Mouse (Mus musculus) myocyte (in vitro differentiated cells): Measurements from ENCODE around the gene Sdccag8. TPM values are rescaled to one million over a fixed set of nuclear protein-coding genes. Genes with fewer than 3 reads are reported as not detected.

ENCODE experiments used
- H3K27me3 ChIP-seq: one replicate; pipeline ENCODE4 v1.6.1; 2011; ENCODE audit not compliant: control insufficient read depth, insufficient read depth, insufficient read length
- H3K36me3 ChIP-seq: one replicate; pipeline ENCODE4 v1.6.1; 2011; ENCODE audit not compliant: control insufficient read depth, insufficient read depth
- H3K4me2 ChIP-seq: one replicate; pipeline ENCODE4 v1.6.1; 2011; ENCODE audit warnings: low read depth, control low read depth
- H3K4me3 ChIP-seq: one replicate; pipeline ENCODE4 v1.5.1; 2011; ENCODE audit warnings: mild to moderate bottlenecking, control low read depth, moderate library complexity
- H3K79me2 ChIP-seq: one replicate; pipeline ENCODE4 v1.6.1; 2011; ENCODE audit not compliant: control insufficient read depth, insufficient read depth
- H3ac ChIP-seq: one replicate; pipeline ENCODE4 v1.6.1; 2011; ENCODE audit not compliant: control insufficient read depth, insufficient read length
- CEBPB ChIP-seq: IDR thresholded peaks from 2 replicates; pipeline ENCODE4 v1.6.1; 2011; ENCODE audit warnings: mild to moderate bottlenecking, moderate library complexity; ENCODE audit not compliant: poor library complexity, insufficient read depth, severe bottlenecking
- E2F4 ChIP-seq: IDR thresholded peaks from one replicate; pipeline ENCODE4 v1.6.1; 2011; ENCODE audit warnings: mild to moderate bottlenecking, control low read depth, moderate library complexity; ENCODE audit not compliant: insufficient read depth
- MAX ChIP-seq: IDR thresholded peaks from one replicate; pipeline ENCODE4 v1.6.1; 2011; ENCODE audit warnings: low read depth, mild to moderate bottlenecking, control low read depth
- MYOD1 ChIP-seq, 3 experiments: IDR thresholded peaks; one replicate each; pipeline ENCODE4 v1.6.1; 2011; ENCODE audit warnings: control low read depth in 2 of 3, low read depth in 2 of 3, mild to moderate bottlenecking in 2 of 3, moderate library complexity in 1 of 3; ENCODE audit not compliant: insufficient read length in 2 of 3, control insufficient read depth in 1 of 3
- MYOG ChIP-seq, 3 experiments: IDR thresholded peaks; one replicate each; pipeline ENCODE4 v1.6.1; 2011; ENCODE audit warnings: control low read depth in 2 of 3, low read depth in 2 of 3, mild to moderate bottlenecking in 2 of 3; ENCODE audit not compliant: insufficient read length in 2 of 3, control insufficient read depth in 1 of 3, insufficient read depth in 1 of 3
- POLR2A ChIP-seq: IDR thresholded peaks from one replicate; pipeline ENCODE4 v1.6.1; 2011; ENCODE audit warnings: low read depth, mild to moderate bottlenecking, control low read depth, moderate library complexity; ENCODE audit not compliant: insufficient read length
- POLR2AphosphoS2 ChIP-seq: IDR thresholded peaks from one replicate; pipeline ENCODE4 v1.6.1; 2011; ENCODE audit warnings: low read depth, control low read depth; ENCODE audit not compliant: insufficient read length
- REST ChIP-seq: IDR thresholded peaks from one replicate; pipeline ENCODE4 v1.6.1; 2011; ENCODE audit warnings: mild to moderate bottlenecking, control low read depth, moderate library complexity; ENCODE audit not compliant: insufficient read depth, insufficient read length
- SRF ChIP-seq: IDR thresholded peaks from one replicate; pipeline ENCODE4 v1.6.1; 2011; ENCODE audit warnings: low read depth; ENCODE audit not compliant: control insufficient read depth, insufficient read length
- TCF12 ChIP-seq: IDR thresholded peaks from one replicate; pipeline ENCODE4 v1.6.1; 2011; ENCODE audit warnings: mild to moderate bottlenecking, control low read depth; ENCODE audit not compliant: poor library complexity, insufficient read depth, severe bottlenecking
- TCF3 ChIP-seq: IDR thresholded peaks from one replicate; pipeline ENCODE4 v1.6.1; 2011; ENCODE audit warnings: low read depth, control low read depth; ENCODE audit not compliant: insufficient read length
- USF1 ChIP-seq: IDR thresholded peaks from one replicate; pipeline ENCODE4 v1.6.1; 2011; ENCODE audit warnings: low read depth, mild to moderate bottlenecking, control low read depth, moderate library complexity
- polyA plus RNA-seq: library from polyadenylated mRNA; unstranded; fragments of >200 nt; fragmentation: generic; extraction: Trizol; gene quantifications from one replicate; pipeline ENCODE4 v1.2.1, GENCODE M21; 2012; ENCODE audit warnings: missing spikeins

Sdccag8 gene
- polyA plus RNA-seq, 1 experiment: 8.4 TPM

- Histone ChIP-seq H3ac (no peak overlapping the region), H3K36me3 (peaks cover 5% of the 10 kb centered on the region), H3K4me2 (no peak overlapping the region), H3K27me3 (no peaks in the 10 kb centered on the region), H3K4me3 (no peak overlapping the region), H3K79me2 (no peaks in the 10 kb centered on the region)
- TF ChIP-seq SRF: no peak
- TF ChIP-seq USF1: no peak
- TF ChIP-seq MYOD1 (IDR thresholded peaks at IDR 0.05; ENCODE audit: control insufficient read depth in 1 of 3, insufficient read length in 2 of 3, low read depth in 2 of 3): no peak
- no peak for TF ChIP-seq REST
- no peak for TF ChIP-seq TCF3
- TF ChIP-seq E2F4: no peak
- TF ChIP-seq MAX: no peak
- no peak for TF ChIP-seq POLR2AphosphoS2
- no peak for TF ChIP-seq POLR2A
- TF ChIP-seq TCF12: no peak
- no peak for TF ChIP-seq CEBPB
- TF ChIP-seq MYOG (IDR thresholded peaks at IDR 0.05; ENCODE audit: control insufficient read depth in 1 of 3, insufficient read depth in 1 of 3, insufficient read length in 2 of 3, low read depth in 2 of 3): no peak
Observed at GRCm38 (mm10) chr1:176951836-176952235, 137.4 kb downstream of the Sdccag8 start.

DNA sequence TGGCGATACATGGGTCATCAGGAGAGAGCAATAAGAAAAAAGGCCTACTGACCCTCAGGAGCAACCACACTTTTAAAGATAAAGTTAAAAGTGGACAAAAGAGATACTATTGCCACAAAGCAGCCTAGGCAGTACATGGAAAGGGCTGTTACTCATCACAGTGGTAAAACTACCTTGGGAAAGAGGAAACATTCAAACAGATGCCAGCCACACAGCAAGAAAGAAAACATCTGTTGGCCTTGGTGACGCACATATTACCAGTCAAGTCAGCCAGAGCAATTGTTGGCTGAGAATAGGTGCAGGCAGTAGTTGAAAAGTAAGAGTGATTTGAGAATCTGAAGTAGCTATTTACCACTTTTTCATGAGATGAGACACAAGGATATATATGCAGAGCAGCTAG is 143.9 kb downstream of the Sdccag8 start:
- H3K79me2 ChIP-seq: no peaks in the 10 kb centered on the region
- H3K27me3 ChIP-seq: no peaks in the 10 kb centered on the region
- H3K4me2 ChIP-seq: no peak overlapping the region
- H3ac ChIP-seq: no peak overlapping the region
- no peaks in the 10 kb centered on the region for H3K36me3 ChIP-seq
- no peak overlapping the region for H3K4me3 ChIP-seq
- no peak for TF ChIP-seq REST
- no peak for TF ChIP-seq MYOG (IDR thresholded peaks at IDR 0.05; ENCODE audit: control insufficient read depth in 1 of 3, insufficient read depth in 1 of 3, insufficient read length in 2 of 3, low read depth in 2 of 3)
- TF ChIP-seq USF1: no peak
- TF ChIP-seq MAX: no peak
- TF ChIP-seq TCF3: no peak
- TF ChIP-seq POLR2A: no peak
- no peak for TF ChIP-seq CEBPB
- TF ChIP-seq SRF: no peak
- TF ChIP-seq POLR2AphosphoS2: no peak
- no peak for TF ChIP-seq TCF12
- TF ChIP-seq E2F4: no peak

DNA sequence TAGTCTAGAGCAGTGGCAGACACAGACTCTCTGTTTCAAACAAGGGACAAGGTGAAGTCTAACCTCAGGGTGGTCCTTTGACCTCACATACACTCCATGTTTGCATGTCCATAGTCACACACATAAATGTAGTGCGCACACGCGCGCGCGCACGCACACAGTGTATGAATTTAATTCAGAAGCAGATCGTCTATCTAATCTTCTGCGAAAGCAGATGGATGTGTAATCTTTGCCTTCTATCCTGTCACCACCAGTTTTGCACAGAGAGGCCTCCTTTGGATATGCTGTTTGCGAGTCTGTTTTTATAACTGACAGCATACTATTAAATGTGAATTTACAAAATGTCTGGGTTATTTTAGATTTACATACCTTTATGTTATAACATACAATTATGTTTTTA is 147.3 kb downstream of the Sdccag8 start:
- H3K4me2 ChIP-seq: no peak overlapping the region

DNA sequence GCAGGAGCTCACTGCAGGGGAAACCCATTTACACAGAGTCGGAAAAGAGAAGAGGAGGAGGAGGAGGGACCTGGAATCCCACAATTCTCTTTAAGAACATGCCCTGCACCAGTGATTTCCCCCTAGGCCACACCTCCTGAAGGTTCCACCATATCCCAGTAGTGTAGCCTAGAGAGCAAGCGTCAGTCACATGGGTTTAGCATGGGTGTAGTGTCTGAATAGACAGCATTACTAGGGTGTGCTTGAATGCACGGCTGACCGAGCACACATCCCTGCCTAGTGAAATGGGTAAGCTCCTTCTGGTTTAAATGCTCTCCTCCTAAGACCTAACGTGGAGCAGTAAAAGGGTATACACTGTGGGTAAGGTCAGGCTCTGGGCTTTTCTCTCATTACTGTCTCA is 148.4 kb downstream of the Sdccag8 start:
- Histone ChIP-seq H3K4me2 (no peak overlapping the region), H3K36me3 (no peaks in the 10 kb centered on the region), H3K27me3 (no peaks in the 10 kb centered on the region), H3K79me2 (no peaks in the 10 kb centered on the region), H3ac (no peak overlapping the region), H3K4me3 (no peak overlapping the region)
- TF ChIP-seq SRF (no peak), USF1 (no peak), REST (no peak)

More for the DNA sequence above, 147.3 kb downstream of the Sdccag8 start:
- TF ChIP-seq TCF3: no peak
- TF ChIP-seq POLR2A: no peak
- TF ChIP-seq E2F4: no peak
- no peak for TF ChIP-seq TCF12
- no peak overlapping the region for H3ac ChIP-seq
- no peaks in the 10 kb centered on the region for H3K36me3 ChIP-seq
- no peak overlapping the region for H3K4me3 ChIP-seq
- no peaks in the 10 kb centered on the region for H3K79me2 ChIP-seq
- no peaks in the 10 kb centered on the region for H3K27me3 ChIP-seq

- H3K79me2 ChIP-seq: no peaks in the 10 kb centered on the region
- H3ac ChIP-seq: no peak overlapping the region
- H3K4me2 ChIP-seq: no peak overlapping the region
- no peak for TF ChIP-seq POLR2AphosphoS2
- no peak for TF ChIP-seq MYOD1 (IDR thresholded peaks at IDR 0.05; ENCODE audit: control insufficient read depth in 1 of 3, insufficient read length in 2 of 3, low read depth in 2 of 3)
- no peak for TF ChIP-seq USF1
- TF ChIP-seq REST: no peak
- no peak for TF ChIP-seq SRF
- no peak for TF ChIP-seq MAX
- TF ChIP-seq MYOG (IDR thresholded peaks at IDR 0.05; ENCODE audit: control insufficient read depth in 1 of 3, insufficient read depth in 1 of 3, insufficient read length in 2 of 3, low read depth in 2 of 3): no peak
- TF ChIP-seq E2F4: no peak
- no peaks in the 10 kb centered on the region for H3K27me3 ChIP-seq
- no peaks in the 10 kb centered on the region for H3K36me3 ChIP-seq
- no peak overlapping the region for H3K4me3 ChIP-seq
Observed at GRCm38 (mm10) chr1:176967299-176967698, 152.8 kb downstream of the Sdccag8 start.
